18 mouse cellular contexts compared by ENCODE assay signal in genomic region chr7:19416590-19416989, GRCm38 (mm10). TPM values are rescaled to one million over a fixed set of nuclear protein-coding genes. Genes with fewer than 3 reads are reported as not detected.
"Had no signal": no experiment of that assay in that cellular context is flagged by ENCODE, and none has a peak within 500 bp of the region (broad histone marks: within the 10 kb centered on the region; RNA-seq: fewer than 3 reads in every experiment).

No protein-coding gene starts in this region.

- DNase-seq: kidney, adult 2 months; kidney, postnatal 25 days; liver; lung, adult 18-20 months; lung, postnatal 36 days; retina, postnatal 1 day; right cerebral cortex, postnatal 4 days; spleen, adult 18-20 months; thymus, adult 2 months; thymus, postnatal 36 days had no signal

- H3K36me3 ChIP-seq: limb, embryonic 12.5 days; midbrain, embryonic 12.5 days; neural tube, embryonic 13.5 days; stomach, embryonic 15.5 days had no signal

- H3K27ac ChIP-seq: left cerebral cortex, adult 2 months; limb, embryonic 12.5 days; liver, embryonic 14.5 days; midbrain, embryonic 12.5 days; neural tube, embryonic 13.5 days; stomach, embryonic 15.5 days had no signal

- H3K9me3 ChIP-seq: midbrain, embryonic 12.5 days; neural tube, embryonic 13.5 days; stomach, embryonic 15.5 days had no signal

- H3K4me3 ChIP-seq: left cerebral cortex, adult 2 months; limb, embryonic 12.5 days; midbrain, embryonic 12.5 days; neural tube, embryonic 13.5 days; stomach, embryonic 15.5 days had no signal

- H3K4me1 ChIP-seq: stomach, embryonic 15.5 days had no signal

- H3K9ac ChIP-seq: limb, embryonic 12.5 days; liver, embryonic 14.5 days; midbrain, embryonic 12.5 days; neural tube, embryonic 13.5 days; stomach, embryonic 15.5 days had no signal

RNA-seq across cellular contexts. Expression of gene Ckm, which starts 12.0 kb away (rescaled TPM):
- total RNA-seq: layer of hippocampus, postnatal 25 days; left cerebral cortex, adult 2 months; megakaryocyte-erythroid progenitor cell, adult 5-6 weeks had no signal
- polyA plus RNA-seq: midbrain, embryonic 12.5 days had no signal

RNA-seq across cellular contexts. Expression of gene Klc3, which starts 12.7 kb away (rescaled TPM):
- total RNA-seq: megakaryocyte-erythroid progenitor cell, adult 5-6 weeks had no signal
